ENCODE assay signal across 21 mouse cellular contexts in genomic region chr2:9564487-9565043, GRCm38 (mm10).
DNase-seq lines count a peak whose midpoint lies in the region; ATAC-seq lines count a peak whose summit lies in the region.
"Had no signal": no experiment of that assay in that cellular context is flagged by ENCODE, and none has a peak within 500 bp of the region (broad histone marks: within the 10 kb centered on the region; RNA-seq: fewer than 3 reads in every experiment).

No protein-coding gene starts in this region.

- no peak for ATAC-seq in CD4-positive, CD25-positive, alpha-beta regulatory T cell, adult 4 months
- ATAC-seq: activated CD4-positive, CD25-positive, alpha-beta regulatory T cell, adult 4 months; forebrain, postnatal 0 days; lung, postnatal 0 days had no signal

- intact Hi-C loops in heart, postnatal 25 days (cut with DNase I): no loop called here

- DNase-seq in CD4-positive, CD25-positive, alpha-beta regulatory T cell, adult 2 months (ENCODE audit: low read depth, low spot score): peak; percentile 12
- peak; percentile 1 to 37 for DNase-seq in natural killer cell, adult 2 months (ENCODE audit: low spot score in 2 of 2)
- DNase-seq in thymus, postnatal 14 days: peak; percentile 50
- DNase-seq in layer of hippocampus, adult 18-20 months (ENCODE audit: low spot score in 2 of 2): no peak
- DNase-seq in layer of hippocampus, adult 9-11 months: no peak
- DNase-seq in heart, postnatal 25 days (ENCODE audit: low spot score): no peak
- DNase-seq: adrenal gland, adult 2 months; cerebellum, adult 8-10 months; cerebellum, postnatal 25 days; forebrain, postnatal 0 days; gastrocnemius, postnatal 10 days; kidney, adult 18-20 months; kidney, postnatal 25 days; liver, embryonic 13.5 days; lung, adult 18-20 months; lung, postnatal 4 days; midbrain, embryonic 14.5 days; right cerebral cortex, postnatal 4 days had no signal

Comparison
In these comparisons a context has a peak if more than half of its experiments do, and no peak if none do; other contexts are left out.
1. DNase-seq: peak in CD4-positive, CD25-positive, alpha-beta regulatory T cell, adult 2 months (single experiment), natural killer cell, adult 2 months (2 of 2) and thymus, postnatal 14 days (single experiment); none in layer of hippocampus, adult 18-20 months (0 of 2), layer of hippocampus, adult 9-11 months (single experiment) and heart, postnatal 25 days (single experiment).